Mouse (Mus musculus) midbrain, postnatal 0 days (tissue): ENCODE data around the gene Hnrnpl. TPM values are rescaled to one million over a fixed set of nuclear protein-coding genes. Genes with fewer than 3 reads are reported as not detected.

Experiments used
- ATAC-seq: fragments of 200-750 bp; cut with Nextera tagmentation; 2 replicates; pipeline ENCODE4 v1.8.0; 2017; ENCODE audit warnings: moderate number of reproducible peaks, mild to moderate bottlenecking, moderate TSS enrichment, moderate library complexity; ENCODE audit not compliant: low FRiP score
- DNase-seq: peaks from one replicate; pipeline ENCODE4 v3.0.0-alpha.2; 2015; ENCODE audit warnings: low spot score
- H3K27ac ChIP-seq: fragments of 300-500 bp; sonication (generic); 2 replicates; pipeline ENCODE4 v1.5.1; 2014; ENCODE audit warnings: low read depth, mild to moderate bottlenecking, low read length, mixed read lengths
- H3K27me3 ChIP-seq: fragments of 300-500 bp; sonication (generic); 2 replicates; pipeline ENCODE4 v1.6.1; 2014; ENCODE audit warnings: low read length, control low read depth, mixed read lengths; ENCODE audit not compliant: insufficient read depth
- H3K36me3 ChIP-seq: fragments of 300-500 bp; sonication (generic); 2 replicates; pipeline ENCODE4 v1.6.1; 2014; ENCODE audit warnings: low read length, control low read depth, mixed read lengths; ENCODE audit not compliant: insufficient read depth
- H3K4me1 ChIP-seq: fragments of 300-500 bp; sonication (generic); 2 replicates; pipeline ENCODE4 v1.6.1; 2014; ENCODE audit warnings: mild to moderate bottlenecking, control low read depth, antibody characterized with exemption, low read length, mixed read lengths; ENCODE audit not compliant: insufficient read depth
- H3K4me2 ChIP-seq: fragments of 300-500 bp; sonication (generic); 2 replicates; pipeline ENCODE4 v1.6.1; 2014; ENCODE audit warnings: low read depth, mild to moderate bottlenecking, low read length, mixed read lengths; ENCODE audit not compliant: poor library complexity, severe bottlenecking
- H3K4me3 ChIP-seq: fragments of 300-500 bp; sonication (generic); 2 replicates; pipeline ENCODE4 v1.5.1; 2014; ENCODE audit warnings: low read depth, mild to moderate bottlenecking, low read length, moderate library complexity
- H3K9ac ChIP-seq: fragments of 300-500 bp; sonication (generic); replicated peaks from 2 replicates; pipeline ENCODE4 v1.6.1; 2014; ENCODE audit warnings: mild to moderate bottlenecking, low read length, moderate library complexity, mixed read lengths; ENCODE audit not compliant: poor library complexity, severe bottlenecking
- H3K9me3 ChIP-seq: fragments of 300-500 bp; sonication (generic); 2 replicates; pipeline ENCODE4 v1.6.1; 2016; ENCODE audit warnings: low read length, control low read depth
- CTCF ChIP-seq: IDR thresholded peaks from 2 replicates; pipeline ENCODE4 v1.5.1; 2016; ENCODE audit warnings: antibody characterized with exemption, mild to moderate bottlenecking
- WGBS: fragments of 180-500 bp; shearing (Covaris S2); extraction: QIAGEN DNeasy Blood & Tissue Kit; methylation state at CpG from one replicate; pipeline ENCODE4 v1.1.7; 2014; 5-methylcytosine and 5-hydroxymethylcytosine counted together
- polyA plus RNA-seq: library from polyadenylated mRNA; unstranded; fragments of >200 nt; fragmentation: Nextera tagmentation; extraction: Ambion mirVana; gene quantifications from 2 replicates; pipeline ENCODE4 v1.2.1, GENCODE M21; 2015
- total RNA-seq: library from RNA; depleted of rRNA; stranded (reverse); fragments of >200 nt; gene quantifications from 2 replicates; pipeline ENCODE4 v1.2.3, GENCODE M21; 2014

Gene Hnrnpl
- total and polyA plus RNA-seq, 2 experiments from 2014 or later = 175 to 265 TPM

GRCm38 (mm10) chr7:28811640-28812275 lies 3.4 kb downstream of the Hnrnpl start:
- H3K4me1 ChIP-seq = peaks cover 15% of the 10 kb centered on the region; the same call in 1 of the 2 replicates
- ATAC-seq (no peak), DNase-seq (no peak)
- TF ChIP-seq CTCF = no peak
- H3K9ac ChIP-seq = peak overlapping the region; percentile 95
- H3K4me3 ChIP-seq = peak overlapping the region; percentile 74
- no peaks in the 10 kb centered on the region for H3K9me3 ChIP-seq
- 12% methylated on average over 7 of the region's 7 CpGs for WGBS
- H3K27ac ChIP-seq = no peak overlapping the region
- H3K36me3 ChIP-seq = peaks cover 34% of the 10 kb centered on the region
- peak overlapping the region; percentile 62 for H3K4me2 ChIP-seq
- H3K27me3 ChIP-seq = no peaks in the 10 kb centered on the region

- TF ChIP-seq CTCF = no peak
- no peaks in the 10 kb centered on the region for H3K27me3 ChIP-seq
- no peak overlapping the region for H3K27ac ChIP-seq
- H3K4me3 ChIP-seq = peak overlapping the region; percentile 74
- H3K36me3 ChIP-seq = peaks cover 39% of the 10 kb centered on the region
- no peaks in the 10 kb centered on the region for H3K9me3 ChIP-seq
- DNase-seq = no peak
- peaks cover 15% of the 10 kb centered on the region; the same call in 1 of the 2 replicates for H3K4me1 ChIP-seq
- ATAC-seq = no peak
- WGBS = 67% methylated on average over 4 of the region's 4 CpGs
- peak overlapping the region; percentile 62 for H3K4me2 ChIP-seq
- H3K9ac ChIP-seq = peak overlapping the region; percentile 15; the same call in 1 of the 2 replicates
Measured at GRCm38 (mm10) chr7:28812436-28812835, 4.1 kb downstream of the Hnrnpl start.

GRCm38 (mm10) chr7:28812949-28813348 lies 4.6 kb downstream of the Hnrnpl start:
- Histone ChIP-seq H3K9ac (no peak overlapping the region), H3K4me2 (peak overlapping the region; percentile 62), H3K36me3 (peaks cover 44% of the 10 kb centered on the region), H3K27me3 (no peaks in the 10 kb centered on the region), H3K4me1 (peaks cover 15% of the 10 kb centered on the region; the same call in 1 of the 2 replicates), H3K4me3 (0 out of 2 replicates have a peak overlapping the region, but pooled peaks have one; percentile 2), H3K9me3 (no peaks in the 10 kb centered on the region), H3K27ac (no peak overlapping the region)
- peak; percentile 43 for TF ChIP-seq CTCF
- ATAC-seq = no peak
- no peak for DNase-seq
- WGBS = 75% methylated on average over 5 of the region's 5 CpGs

- 85% methylated on average over 5 of the region's 5 CpGs for WGBS
- Histone ChIP-seq H3K9ac (no peak overlapping the region), H3K27me3 (no peaks in the 10 kb centered on the region), H3K4me3 (no peak overlapping the region), H3K36me3 (peaks cover 52% of the 10 kb centered on the region), H3K4me1 (peaks cover 12% of the 10 kb centered on the region; the same call in 1 of the 2 replicates), H3K9me3 (no peaks in the 10 kb centered on the region), H3K27ac (no peak overlapping the region), H3K4me2 (no peak overlapping the region)
- ATAC-seq (no peak), DNase-seq (no peak)
- no peak for TF ChIP-seq CTCF
Measured at GRCm38 (mm10) chr7:28814306-28815034, 6.1 kb downstream of the Hnrnpl start.

- DNase-seq (no peak), ATAC-seq (no peak)
- no peak overlapping the region for H3K9ac ChIP-seq
- no peaks in the 10 kb centered on the region for H3K9me3 ChIP-seq
- no peaks in the 10 kb centered on the region for H3K27me3 ChIP-seq
- H3K4me3 ChIP-seq = no peak overlapping the region
- H3K4me2 ChIP-seq = no peak overlapping the region
- no peak overlapping the region for H3K27ac ChIP-seq
- 91% methylated on average over 9 of the region's 9 CpGs for WGBS
- peaks cover 12% of the 10 kb centered on the region; the same call in 1 of the 2 replicates for H3K4me1 ChIP-seq
- no peak for TF ChIP-seq CTCF
- peaks cover 59% of the 10 kb centered on the region for H3K36me3 ChIP-seq
Measured at GRCm38 (mm10) chr7:28815230-28815629, 6.9 kb downstream of the Hnrnpl start.

GRCm38 (mm10) chr7:28816201-28816600 lies 7.9 kb downstream of the Hnrnpl start:
- H3K4me1 ChIP-seq = peaks cover 12% of the 10 kb centered on the region; the same call in 1 of the 2 replicates
- ATAC-seq (no peak), DNase-seq (no peak)
- H3K9ac ChIP-seq = no peak overlapping the region
- peaks cover 69% of the 10 kb centered on the region for H3K36me3 ChIP-seq
- H3K27me3 ChIP-seq = no peaks in the 10 kb centered on the region
- H3K4me2 ChIP-seq = no peak overlapping the region
- 82% methylated on average over 9 of the region's 9 CpGs for WGBS
- H3K27ac ChIP-seq = no peak overlapping the region
- TF ChIP-seq CTCF = no peak
- no peaks in the 10 kb centered on the region for H3K9me3 ChIP-seq
- no peak overlapping the region for H3K4me3 ChIP-seq
